Mouse (Mus musculus) c-Kit-positive CD71-negative TER-119-negative erythroid progenitor cells, embryonic 14.5 days (primary cell): ENCODE data around the gene Crhbp.

Experiments
- DNase-seq: peaks from one replicate; pipeline ENCODE4 v3.0.0-alpha.2; 2013; ENCODE audit warnings: low read depth

Gene Crhbp

DNA sequence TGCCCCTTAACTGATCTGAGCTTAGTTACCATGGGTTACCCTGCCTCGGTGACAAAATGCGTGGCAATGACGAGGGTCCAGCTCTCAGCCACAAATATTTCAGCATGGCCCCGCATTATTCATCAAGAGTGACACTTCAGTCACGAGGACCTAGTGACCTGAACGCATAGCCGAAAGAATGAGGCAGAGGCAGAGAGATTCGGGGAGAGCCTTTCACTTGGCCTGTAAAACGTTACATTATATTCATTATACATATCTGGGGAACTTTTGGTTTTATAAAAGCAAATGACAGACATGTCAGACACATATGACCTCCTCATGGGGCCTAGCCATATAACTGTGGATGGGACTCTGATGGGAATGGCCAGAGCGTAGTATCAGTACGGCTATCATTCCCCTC lies at the start of gene Crhbp:
Gene Crhbp (minus strand): TSS at position 101 of the 400 bp plus-strand sequence.
- DNase-seq = no peak

DNA sequence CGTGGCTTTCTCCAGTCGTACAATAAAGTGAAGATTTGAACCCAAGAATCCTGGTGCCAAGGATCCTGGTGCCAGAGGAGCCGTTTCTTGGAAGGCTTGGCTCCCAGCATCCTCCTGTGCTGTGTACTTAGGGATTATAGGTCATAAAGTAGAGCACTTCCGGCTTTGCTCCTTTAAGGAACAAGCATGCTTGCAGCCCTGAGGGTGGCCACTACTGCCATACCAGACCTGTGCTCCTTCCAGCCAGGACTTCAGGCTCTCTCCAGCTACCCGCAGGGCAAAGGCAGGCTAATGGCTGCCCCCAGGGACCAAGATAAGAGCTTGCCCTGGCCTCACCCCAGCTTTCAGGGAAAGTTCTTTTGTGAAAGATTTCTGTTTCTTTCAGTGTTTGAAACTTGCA lies 48.6 kb upstream of the Crhbp start:
- no peak for DNase-seq

DNA sequence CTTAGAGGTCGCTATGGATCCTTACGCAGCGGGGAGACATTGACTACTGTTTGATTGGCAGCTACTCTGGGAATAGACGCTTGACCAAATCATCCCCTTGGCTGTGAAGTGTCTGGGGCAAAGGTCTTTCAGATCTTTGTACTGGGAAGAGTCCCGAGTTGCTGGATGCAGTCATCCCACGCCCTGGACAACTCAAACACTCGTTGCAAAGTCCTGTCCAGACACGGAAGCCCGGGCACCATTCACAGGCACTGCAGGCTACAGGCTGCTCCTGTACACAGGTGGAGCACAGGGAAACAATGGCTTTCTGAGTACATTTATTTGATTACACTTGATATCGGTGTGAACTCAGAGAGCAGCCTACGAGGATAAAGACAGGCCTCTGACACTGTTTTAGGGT lies 46.6 kb upstream of the Crhbp start:
- no peak for DNase-seq

DNA sequence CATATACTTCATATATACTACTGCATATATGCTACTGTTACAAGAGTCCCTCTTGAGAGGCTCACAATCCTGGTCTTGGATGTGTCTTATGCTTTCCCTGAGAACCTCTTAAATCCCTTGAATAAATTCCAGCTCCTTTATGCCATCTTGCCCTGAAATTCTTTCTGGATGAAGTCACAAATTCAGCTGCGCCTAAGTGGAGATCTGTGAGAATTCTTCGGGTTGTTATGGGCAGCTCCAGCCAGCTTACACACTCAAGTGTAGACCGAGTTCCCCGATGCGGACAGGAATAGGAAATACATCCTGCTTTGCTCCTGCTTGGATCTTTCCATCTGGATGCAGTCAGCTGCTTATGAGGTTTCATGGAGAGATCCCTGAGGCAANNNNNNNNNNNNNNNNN lies 39.9 kb upstream of the Crhbp start:
- DNase-seq = no peak

DNA sequence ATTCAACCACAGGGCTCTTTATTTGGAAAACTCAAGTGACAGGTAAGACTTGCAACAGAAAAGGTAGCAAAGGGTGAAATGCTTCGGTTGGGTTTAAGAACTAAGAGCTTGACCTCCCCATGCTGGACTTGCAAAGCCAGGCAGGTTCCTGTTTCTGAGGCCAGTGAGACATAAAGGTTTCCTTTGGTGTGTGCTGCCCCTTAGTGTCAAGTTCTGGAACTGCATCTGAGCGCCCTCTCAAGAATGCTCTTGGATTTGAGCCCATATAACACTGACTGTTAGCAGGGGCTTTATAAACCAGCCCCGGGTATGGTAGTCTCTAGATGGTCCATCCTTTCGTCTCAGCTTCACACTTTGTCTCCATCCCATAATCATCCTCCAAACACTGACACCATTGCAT lies 36.7 kb upstream of the Crhbp start:
- peak; percentile 81 for DNase-seq

DNA sequence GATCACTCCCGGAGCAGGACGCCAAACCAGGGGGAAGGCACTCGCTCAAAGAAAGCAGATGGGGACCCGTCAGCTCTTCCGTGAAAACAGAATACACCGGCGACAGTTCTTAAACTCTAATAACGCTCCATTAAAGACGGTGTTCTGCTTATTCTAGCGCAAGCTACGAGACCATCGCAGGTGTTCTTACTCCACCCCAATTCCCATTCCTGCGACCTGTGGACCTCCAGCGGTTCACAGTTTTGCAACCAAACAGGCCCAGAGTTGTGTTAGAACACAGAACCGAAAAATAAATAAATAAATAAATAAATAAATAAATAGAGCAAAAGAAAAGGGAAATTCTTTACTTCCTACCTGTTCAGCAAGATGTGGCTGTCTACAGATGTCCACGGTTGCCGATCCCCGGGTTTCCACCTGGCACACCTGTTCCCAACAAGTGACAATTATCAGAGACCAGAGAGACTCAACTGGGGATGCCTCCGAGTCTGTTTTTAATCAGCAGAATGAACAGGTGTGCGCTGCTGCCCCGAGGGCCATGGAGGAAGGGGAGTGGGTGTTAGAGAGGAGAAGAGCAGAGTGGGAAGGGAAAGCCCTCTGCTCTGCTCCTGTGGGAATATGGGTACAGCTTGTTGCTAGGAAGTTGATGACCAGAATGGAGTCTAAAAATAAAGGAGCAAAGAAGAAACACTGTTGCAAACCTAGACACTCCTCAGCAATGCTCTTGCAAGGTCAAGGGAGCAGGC lies 34.1 kb upstream of the Crhbp start, which contains the start of gene S100z:
Gene S100z (minus strand): TSS at position 51 of the 743 bp plus-strand sequence.
- DNase-seq = no peak

DNA sequence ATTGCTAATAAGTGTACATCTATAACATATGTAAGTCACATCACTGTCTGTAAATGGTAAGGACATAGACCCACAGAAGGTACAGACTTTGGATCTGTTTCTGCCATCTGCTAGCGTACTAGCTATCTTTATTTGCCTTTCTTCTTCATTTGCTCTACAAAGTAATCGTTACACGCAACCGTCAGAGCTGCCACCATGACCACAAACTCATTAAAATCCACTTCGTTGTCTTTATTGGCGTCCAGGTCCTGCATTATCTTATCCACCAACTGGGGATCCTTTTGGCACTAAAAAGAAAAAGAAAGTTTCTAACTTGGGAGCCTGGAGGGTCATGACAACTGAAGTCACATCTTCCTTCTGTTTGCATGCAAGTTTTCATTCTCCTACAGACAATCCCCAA lies 32.4 kb upstream of the Crhbp start:
- DNase-seq = no peak

DNA sequence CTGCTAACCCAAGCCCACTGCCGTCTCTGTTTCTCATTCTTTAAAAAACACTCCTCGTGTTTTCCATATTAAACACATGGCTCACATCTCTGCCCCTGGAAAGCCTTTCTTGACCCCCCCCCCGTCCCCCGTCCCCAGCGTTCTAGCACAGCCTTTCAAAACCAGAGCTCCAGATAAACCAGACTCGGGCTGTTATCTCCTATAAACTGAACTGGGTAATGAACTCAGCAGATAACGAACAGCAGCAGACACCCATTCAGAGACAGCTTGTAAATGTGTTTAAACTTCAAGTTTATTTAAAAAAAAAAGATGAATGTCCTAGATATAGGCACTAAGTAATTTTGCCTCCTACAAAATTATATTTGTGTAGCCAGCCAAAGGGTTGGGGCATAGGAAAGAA lies 30.4 kb upstream of the Crhbp start:
- DNase-seq = no peak

DNA sequence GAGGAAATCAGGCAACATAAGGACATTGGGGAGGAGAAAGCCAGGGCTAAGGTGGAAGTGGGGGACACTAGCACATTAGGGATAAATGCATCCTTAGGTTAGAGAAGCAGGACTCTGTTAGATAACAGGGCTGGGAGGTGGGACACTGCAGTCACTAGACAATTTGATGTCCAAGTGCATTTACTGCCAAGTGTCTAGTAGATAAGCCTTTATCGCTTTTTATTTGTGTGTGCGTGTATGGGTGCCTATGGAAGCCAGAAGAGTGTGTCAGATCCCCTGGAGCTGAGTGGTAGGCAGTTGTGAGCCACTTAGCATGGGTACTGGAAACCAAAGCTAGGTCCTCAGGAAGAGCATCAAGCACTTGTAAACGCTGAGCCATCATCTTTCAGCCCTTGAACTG lies 29.6 kb upstream of the Crhbp start:
- no peak for DNase-seq

DNA sequence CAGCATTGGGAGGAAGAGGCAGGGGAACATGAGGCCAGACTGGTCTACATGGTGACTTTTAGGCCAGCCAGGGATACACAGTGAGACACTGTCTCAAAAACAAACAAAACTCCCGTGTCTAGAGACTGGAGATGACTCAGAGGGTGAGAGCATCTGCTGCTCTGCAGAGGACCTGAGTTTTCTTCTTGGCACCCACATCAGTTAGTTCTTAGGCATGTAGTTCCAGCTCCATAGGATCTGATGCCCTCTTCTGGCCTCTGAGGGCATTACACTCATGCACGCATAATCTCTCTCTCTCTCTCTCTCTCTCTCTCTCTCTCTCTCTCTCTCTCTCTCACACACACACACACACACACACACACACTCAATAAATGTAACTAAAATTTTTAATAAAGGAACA lies 26.2 kb upstream of the Crhbp start:
- no peak for DNase-seq

DNA sequence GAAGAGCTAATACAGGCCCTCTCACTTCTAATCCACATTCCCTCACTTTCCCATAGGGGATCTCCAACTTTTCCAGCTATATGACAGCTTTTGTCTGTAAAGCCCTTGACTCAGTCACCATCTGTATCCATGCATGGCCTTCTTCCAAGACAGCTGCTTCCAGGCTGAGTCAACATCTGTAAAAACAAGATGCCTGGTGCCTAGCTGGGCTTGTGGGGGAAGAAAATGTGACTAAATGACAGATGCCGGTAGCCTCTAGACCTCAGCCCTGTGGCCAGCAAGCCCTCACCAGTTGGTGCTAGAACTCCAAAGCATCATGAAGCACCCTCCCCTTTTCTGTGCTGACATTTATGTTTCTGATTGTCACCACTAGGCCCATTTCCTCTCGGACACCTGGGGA lies 6.8 kb upstream of the Crhbp start:
- DNase-seq = no peak

DNA sequence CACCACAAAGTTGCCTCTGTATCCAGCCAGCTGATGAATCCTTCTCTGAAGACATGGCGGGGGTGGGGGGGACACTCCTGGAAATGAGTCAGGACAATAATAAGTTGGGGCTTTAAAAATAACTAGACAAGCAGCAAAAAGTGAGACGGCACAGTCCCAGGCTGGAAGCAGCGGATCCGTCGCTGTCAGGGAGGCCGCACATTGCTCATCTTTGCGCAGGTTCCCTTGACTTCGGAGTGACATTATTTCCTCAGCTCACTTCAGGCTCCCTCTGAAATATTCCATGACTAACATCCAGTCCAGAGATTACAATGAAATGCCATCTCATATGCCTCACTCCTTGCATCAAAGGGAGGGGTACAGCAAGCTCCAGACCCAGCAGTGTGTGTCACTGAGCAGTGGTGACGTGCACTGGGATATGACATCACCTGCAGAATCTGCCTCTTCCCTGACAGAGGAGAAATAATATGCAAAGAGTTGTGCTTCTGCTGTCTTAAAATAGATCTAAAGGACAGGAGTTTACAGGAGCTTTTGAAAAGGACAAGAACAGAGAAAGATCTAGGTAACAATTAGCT lies 6.0 kb upstream of the Crhbp start:
- no peak for DNase-seq

DNA sequence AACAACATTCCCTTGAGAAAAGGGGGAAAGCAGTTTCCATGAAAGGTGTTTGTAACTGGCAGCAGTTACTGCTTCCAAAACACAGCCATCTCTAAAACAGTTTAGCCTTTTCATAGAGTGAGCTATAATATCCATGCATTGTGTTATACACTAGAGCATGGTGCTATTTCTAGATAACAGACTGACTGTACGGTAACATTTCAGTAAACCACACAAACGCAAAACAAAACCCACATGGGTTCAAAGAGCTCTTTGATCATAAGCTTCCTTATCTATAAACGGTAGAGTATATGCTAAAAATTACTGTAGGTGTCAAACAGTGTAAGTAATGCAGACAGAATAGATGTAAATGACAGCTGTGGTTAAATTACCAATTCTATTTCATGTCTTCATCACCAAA lies 5.0 kb upstream of the Crhbp start:
- DNase-seq = no peak

DNA sequence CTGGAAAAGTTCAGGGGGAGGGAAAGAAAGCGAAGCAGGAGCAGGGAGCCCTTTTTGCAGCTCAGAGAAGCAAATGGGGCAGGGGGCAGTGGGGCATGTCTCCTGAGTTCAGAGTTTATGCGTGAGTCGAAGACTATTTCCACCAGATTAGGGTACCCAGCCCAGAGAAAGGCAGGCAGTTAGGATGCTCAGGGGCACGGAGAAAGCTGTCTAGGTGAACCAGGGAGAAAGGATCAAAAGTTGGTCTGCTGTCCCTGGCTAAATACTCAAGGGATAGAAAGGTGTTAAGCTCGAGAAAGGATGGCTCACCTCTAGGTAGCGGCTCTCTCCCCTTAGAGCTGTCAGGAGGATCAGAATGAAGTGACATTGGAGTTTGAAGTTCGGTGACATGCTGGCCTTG lies 433 bp downstream of the Crhbp start:
- DNase-seq = no peak

DNA sequence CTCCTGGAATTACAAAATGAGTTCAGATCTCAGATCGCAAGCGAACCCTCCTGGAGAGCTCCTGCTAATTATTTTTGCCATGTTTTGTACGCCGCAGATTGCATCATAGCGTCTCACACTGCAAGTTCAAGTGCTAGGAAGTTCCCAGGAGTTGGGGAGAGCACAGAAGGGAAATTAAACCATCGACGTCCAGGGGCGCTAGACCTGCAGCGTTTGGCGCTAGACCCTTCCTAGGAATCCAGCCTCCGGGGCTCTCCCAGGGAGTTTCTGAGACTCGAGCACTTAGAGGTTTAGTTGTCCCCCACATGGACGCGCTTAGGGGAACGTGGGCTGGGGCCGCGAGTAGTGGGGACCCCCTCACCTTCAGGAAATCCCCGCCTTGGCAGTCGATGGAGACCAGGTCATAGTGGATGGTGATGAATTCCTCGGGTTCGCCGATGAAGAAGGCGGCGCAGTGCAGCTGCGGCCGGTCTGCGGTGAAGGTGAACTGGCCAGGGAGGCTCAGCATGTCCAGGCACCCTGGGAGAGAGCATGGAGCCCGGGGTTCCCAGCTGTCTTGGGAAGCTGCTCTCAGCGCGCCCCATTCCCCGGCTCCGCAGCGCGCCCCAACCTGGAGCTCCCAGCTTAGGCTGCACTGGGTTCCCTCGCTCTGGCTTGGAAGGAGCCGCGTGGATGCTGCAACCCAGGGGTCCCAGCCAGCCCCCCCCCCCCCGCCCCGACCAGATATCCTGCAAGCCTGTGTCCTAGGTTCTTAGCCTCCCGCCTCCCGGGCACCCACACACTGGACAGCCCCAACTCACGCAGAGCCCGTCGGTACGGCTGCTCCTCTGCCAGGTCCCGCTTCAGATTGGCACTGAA lies 1.1 kb downstream of the Crhbp start:
- DNase-seq = no peak

DNA sequence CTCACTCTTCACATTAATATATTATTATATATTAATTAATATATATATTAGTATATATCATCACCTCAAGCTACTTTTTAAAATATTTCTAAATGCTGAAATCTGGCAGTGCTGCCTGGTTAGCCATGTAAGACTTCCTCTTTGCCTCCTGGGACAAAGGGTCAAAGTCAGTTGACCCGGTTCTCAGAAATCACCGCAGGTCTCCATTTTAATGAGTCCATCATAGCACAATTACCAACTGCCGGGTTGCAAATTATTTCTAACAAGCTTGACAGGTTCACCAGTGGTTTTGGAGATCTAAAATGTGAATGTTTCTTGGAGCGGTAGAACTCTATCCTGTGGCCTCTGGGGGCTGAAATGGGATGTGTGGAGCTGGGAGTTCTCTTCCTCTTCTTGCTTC lies 1.8 kb downstream of the Crhbp start:
- DNase-seq = no peak

DNA sequence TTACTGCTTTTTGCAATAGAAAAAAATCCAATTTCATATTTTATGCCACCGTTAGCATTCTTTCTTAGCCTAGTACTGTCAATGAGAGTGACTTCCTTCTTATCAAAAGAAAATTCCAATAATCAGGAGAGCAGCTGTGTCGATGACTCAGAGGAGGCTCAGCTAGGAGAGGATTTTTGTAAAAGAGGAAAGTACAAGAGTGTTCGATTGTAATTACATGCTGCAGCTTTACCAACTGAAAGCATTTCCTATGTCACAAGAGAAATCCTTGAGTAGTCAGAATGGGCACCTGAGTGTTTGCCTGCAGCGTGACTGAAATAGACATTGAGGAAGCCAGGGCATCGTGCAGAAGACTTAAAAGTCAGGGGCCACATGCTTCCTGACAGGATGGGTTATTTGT lies 5.2 kb downstream of the Crhbp start:
- DNase-seq = no peak

DNA sequence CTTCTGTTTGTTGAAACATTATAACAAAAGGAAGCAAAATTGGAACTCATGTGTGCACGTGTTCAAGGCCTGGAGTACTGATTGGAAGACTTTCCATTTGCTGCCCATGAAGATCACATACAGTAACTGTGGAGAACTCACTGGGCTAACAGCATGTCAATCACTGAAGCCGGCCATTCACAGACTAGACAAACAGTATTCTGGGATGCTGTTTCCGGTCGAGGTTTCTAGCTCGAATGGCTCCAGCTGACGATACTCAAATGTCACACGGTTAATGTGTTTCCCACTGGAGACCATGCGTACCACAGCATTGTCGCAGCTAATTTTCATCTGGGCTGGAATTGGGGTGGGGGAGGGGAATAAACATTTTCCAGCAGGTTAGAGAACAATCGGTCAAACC lies 13.0 kb downstream of the Crhbp start:
- DNase-seq = no peak

DNA sequence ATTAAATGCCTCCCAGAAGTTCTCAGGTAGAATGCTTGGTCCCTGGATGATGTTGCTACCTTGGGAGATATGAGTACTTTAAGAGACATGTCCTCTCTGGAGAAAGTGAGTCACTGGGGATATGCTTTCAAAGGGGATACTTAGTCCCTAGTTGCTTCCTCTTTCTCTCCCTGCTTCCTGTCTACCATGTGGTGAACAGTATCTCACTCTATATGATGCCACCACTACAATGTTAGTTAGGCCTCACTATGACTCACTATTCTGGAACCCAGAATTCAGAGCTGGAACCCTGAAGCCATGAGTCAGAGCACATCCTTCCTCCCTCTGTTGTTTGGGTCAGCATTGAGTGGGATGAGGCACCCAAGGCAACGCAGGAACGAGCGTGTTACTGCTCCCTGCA lies 17.2 kb downstream of the Crhbp start:
- peak; percentile 22 for DNase-seq

DNA sequence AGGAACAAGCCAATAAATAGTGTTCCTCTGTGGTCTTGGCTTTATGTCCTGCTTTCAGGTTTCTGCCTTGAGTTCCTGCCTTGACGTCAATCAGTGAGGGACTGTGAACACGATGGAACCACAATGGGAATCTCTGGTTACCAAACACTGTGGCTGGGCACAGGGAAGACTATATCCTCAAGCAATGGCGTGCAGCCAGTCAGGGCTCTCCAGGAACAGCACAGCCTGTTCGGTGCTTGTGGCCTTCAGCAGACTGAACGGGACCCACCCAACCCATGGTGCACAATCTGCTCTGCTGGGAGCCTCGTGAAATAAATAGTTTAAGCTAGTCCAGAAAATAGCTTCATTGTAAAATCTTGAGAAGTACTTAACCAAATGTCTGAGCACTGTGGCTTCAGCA lies 18.3 kb downstream of the Crhbp start:
- no peak for DNase-seq

DNA sequence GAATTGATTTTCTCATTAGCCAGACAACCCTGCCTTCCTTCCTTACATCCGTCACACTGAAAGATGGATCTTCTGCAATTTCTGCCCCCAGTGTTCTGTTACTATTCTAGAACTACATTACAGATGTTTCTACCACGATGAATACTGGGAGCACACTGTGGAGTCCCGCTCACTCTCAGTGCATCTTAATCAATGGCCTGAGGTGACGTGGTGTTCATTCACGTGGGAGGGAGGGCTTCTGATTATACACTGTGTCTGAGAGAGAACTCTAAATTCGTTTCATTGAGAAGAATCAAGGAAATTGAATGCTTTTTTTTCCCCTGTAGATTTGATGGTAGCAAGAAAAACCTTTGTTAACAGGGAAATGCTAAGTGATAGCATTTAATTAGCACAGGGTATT lies 19.2 kb downstream of the Crhbp start:
- no peak for DNase-seq

DNA sequence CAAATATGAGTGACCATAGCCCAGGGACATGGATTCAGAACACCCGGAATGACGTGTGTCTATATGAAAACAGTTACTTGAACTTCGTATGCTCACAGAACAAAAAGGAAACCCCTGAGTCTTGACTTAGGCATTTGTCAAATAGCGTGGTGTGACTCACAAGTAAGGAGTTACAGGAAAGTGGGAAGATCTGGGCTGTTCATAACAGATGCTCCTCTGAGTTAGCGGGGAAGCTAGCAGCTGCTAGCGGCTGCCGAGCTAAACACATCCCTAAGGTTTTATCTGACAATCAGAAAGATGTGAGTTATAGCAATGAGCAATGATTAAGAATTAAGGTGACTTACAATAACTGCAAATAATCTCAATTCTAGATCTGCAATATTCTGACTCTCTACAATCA lies 19.8 kb downstream of the Crhbp start:
- DNase-seq = no peak

DNA sequence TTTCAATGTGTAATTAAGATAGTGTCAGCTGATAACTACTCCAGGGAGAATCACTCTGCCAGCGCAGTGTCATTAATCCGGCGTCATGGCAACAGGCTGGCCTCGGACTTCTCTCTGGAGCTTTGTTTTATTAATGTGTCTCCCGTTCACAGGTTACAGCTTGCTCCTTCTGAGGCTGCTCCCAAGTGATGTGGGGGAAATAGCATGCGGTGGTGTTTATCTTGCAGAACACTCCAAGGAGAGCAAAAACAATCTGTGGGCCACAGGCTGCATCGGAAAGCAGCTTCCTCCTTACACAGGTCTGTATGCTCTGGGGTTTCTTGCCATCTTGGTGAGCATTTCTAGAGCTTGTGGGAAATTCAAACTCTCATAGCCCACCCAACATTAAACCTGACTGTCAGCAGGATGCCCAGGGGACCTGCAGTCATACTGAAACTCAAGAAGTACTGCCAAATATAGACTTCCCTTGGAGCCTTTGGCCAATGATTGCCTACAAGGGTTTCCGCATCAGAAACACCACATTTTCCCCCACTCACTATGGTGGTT lies 25.4 kb downstream of the Crhbp start:
- no peak for DNase-seq
